Mouse (Mus musculus): Measurements from ENCODE around the gene Ifngr1. TPM values are rescaled to one million over a fixed set of nuclear protein-coding genes. Genes with fewer than 3 reads are reported as not detected.

Ifngr1 gene
- polyA plus RNA-seq, 1 experiment from 2014 or later, result 75.3 TPM

- H3K9ac ChIP-seq (ENCODE audit: low read length), result no peak overlapping the region
- peak overlapping the region; percentile 38 for H3K27ac ChIP-seq (ENCODE audit: low read length)
- H3K4me3 ChIP-seq (replicated peaks; ENCODE audit: low read length), result no peak overlapping the region
- H3K27me3 ChIP-seq (ENCODE audit: control insufficient read depth, insufficient read depth, low read length), result no peaks in the 10 kb centered on the region
- ATAC-seq (ENCODE audit: insufficient read depth, low FRiP score), result no peak
- H3K36me3 ChIP-seq (ENCODE audit: control insufficient read depth, insufficient read depth, low read length), result no peaks in the 10 kb centered on the region
- peaks cover 5% of the 10 kb centered on the region; the same call in 1 of the 2 replicates for H3K4me1 ChIP-seq (ENCODE audit: control insufficient read depth, insufficient read depth, low read length)
- no peaks in the 10 kb centered on the region for H3K9me3 ChIP-seq (replicated peaks; ENCODE audit: control insufficient read depth, low read length)
- WGBS, result 54% methylated on average over 7 of the region's 7 CpGs
- no peak overlapping the region for H3K4me2 ChIP-seq (ENCODE audit: low read depth, low read length)
Observed at GRCm38 (mm10) chr10:19582806-19583430, 8.8 kb upstream of the Ifngr1 start.

GRCm38 (mm10) chr10:19584064-19584463, 7.7 kb upstream of the Ifngr1 start:
- Histone ChIP-seq H3K36me3 (ENCODE audit: control insufficient read depth, insufficient read depth, low read length) (no peaks in the 10 kb centered on the region), H3K4me1 (ENCODE audit: control insufficient read depth, insufficient read depth, low read length) (peaks cover 2% of the 10 kb centered on the region; the same call in 1 of the 2 replicates), H3K27ac (ENCODE audit: low read length) (peak overlapping the region; percentile 51; the same call in 1 of the 2 replicates), H3K4me3 (replicated peaks; ENCODE audit: low read length) (no peak overlapping the region), H3K4me2 (ENCODE audit: low read depth, low read length) (no peak overlapping the region), H3K9ac (ENCODE audit: low read length) (no peak overlapping the region), H3K27me3 (ENCODE audit: control insufficient read depth, insufficient read depth, low read length) (no peaks in the 10 kb centered on the region), H3K9me3 (replicated peaks; ENCODE audit: control insufficient read depth, low read length) (no peaks in the 10 kb centered on the region)
- 78% methylated on average over 2 of the region's 2 CpGs for WGBS
- ATAC-seq (ENCODE audit: insufficient read depth, low FRiP score), result no peak

- ATAC-seq (ENCODE audit: insufficient read depth, low FRiP score), result no peak
- no peak overlapping the region for H3K4me2 ChIP-seq (ENCODE audit: low read depth, low read length)
- H3K4me3 ChIP-seq (replicated peaks; ENCODE audit: low read length), result no peak overlapping the region
- H3K27ac ChIP-seq (ENCODE audit: low read length), result no peak overlapping the region
- 69% methylated on average over 1 of the region's 1 CpGs for WGBS
- no peaks in the 10 kb centered on the region for H3K9me3 ChIP-seq (replicated peaks; ENCODE audit: control insufficient read depth, low read length)
- H3K27me3 ChIP-seq (ENCODE audit: control insufficient read depth, insufficient read depth, low read length), result no peaks in the 10 kb centered on the region
- no peak overlapping the region for H3K9ac ChIP-seq (ENCODE audit: low read length)
- H3K36me3 ChIP-seq (ENCODE audit: control insufficient read depth, insufficient read depth, low read length), result no peaks in the 10 kb centered on the region
- peaks cover 2% of the 10 kb centered on the region; the same call in 1 of the 2 replicates for H3K4me1 ChIP-seq (ENCODE audit: control insufficient read depth, insufficient read depth, low read length)
Observed at GRCm38 (mm10) chr10:19584846-19585245, 6.9 kb upstream of the Ifngr1 start.

- Histone ChIP-seq H3K9ac (ENCODE audit: low read length) (no peak overlapping the region), H3K36me3 (ENCODE audit: control insufficient read depth, insufficient read depth, low read length) (no peaks in the 10 kb centered on the region), H3K4me2 (ENCODE audit: low read depth, low read length) (no peak overlapping the region), H3K27me3 (ENCODE audit: control insufficient read depth, insufficient read depth, low read length) (no peaks in the 10 kb centered on the region), H3K27ac (ENCODE audit: low read length) (no peak overlapping the region), H3K4me3 (replicated peaks; ENCODE audit: low read length) (no peak overlapping the region), H3K9me3 (replicated peaks; ENCODE audit: control insufficient read depth, low read length) (no peaks in the 10 kb centered on the region), H3K4me1 (ENCODE audit: control insufficient read depth, insufficient read depth, low read length) (peaks cover 2% of the 10 kb centered on the region; the same call in 1 of the 2 replicates)
- WGBS, result 79% methylated on average over 5 of the region's 5 CpGs
- ATAC-seq (ENCODE audit: insufficient read depth, low FRiP score), result no peak
Observed at GRCm38 (mm10) chr10:19585860-19586259, 5.9 kb upstream of the Ifngr1 start.

- H3K4me1 ChIP-seq (ENCODE audit: control insufficient read depth, insufficient read depth, low read length), result peaks cover 2% of the 10 kb centered on the region; the same call in 1 of the 2 replicates
- H3K4me2 ChIP-seq (ENCODE audit: low read depth, low read length), result no peak overlapping the region
- no peak overlapping the region for H3K4me3 ChIP-seq (replicated peaks; ENCODE audit: low read length)
- ATAC-seq (ENCODE audit: insufficient read depth, low FRiP score), result no peak
- H3K27ac ChIP-seq (ENCODE audit: low read length), result no peak overlapping the region
- no peaks in the 10 kb centered on the region for H3K36me3 ChIP-seq (ENCODE audit: control insufficient read depth, insufficient read depth, low read length)
- H3K9ac ChIP-seq (ENCODE audit: low read length), result no peak overlapping the region
- 78% methylated on average over 3 of the region's 3 CpGs for WGBS
- H3K9me3 ChIP-seq (replicated peaks; ENCODE audit: control insufficient read depth, low read length), result no peaks in the 10 kb centered on the region
- no peaks in the 10 kb centered on the region for H3K27me3 ChIP-seq (ENCODE audit: control insufficient read depth, insufficient read depth, low read length)
Observed at GRCm38 (mm10) chr10:19587281-19587680, 4.5 kb upstream of the Ifngr1 start.

- Histone ChIP-seq H3K9ac (ENCODE audit: low read length) (no peak overlapping the region), H3K27ac (ENCODE audit: low read length) (no peak overlapping the region), H3K4me1 (ENCODE audit: control insufficient read depth, insufficient read depth, low read length) (peaks cover 13% of the 10 kb centered on the region), H3K36me3 (ENCODE audit: control insufficient read depth, insufficient read depth, low read length) (no peaks in the 10 kb centered on the region), H3K9me3 (replicated peaks; ENCODE audit: control insufficient read depth, low read length) (no peaks in the 10 kb centered on the region), H3K4me3 (replicated peaks; ENCODE audit: low read length) (no peak overlapping the region), H3K4me2 (ENCODE audit: low read depth, low read length) (no peak overlapping the region), H3K27me3 (ENCODE audit: control insufficient read depth, insufficient read depth, low read length) (no peaks in the 10 kb centered on the region)
- WGBS, result 76% methylated on average over 12 of the region's 12 CpGs
- no peak for ATAC-seq (ENCODE audit: insufficient read depth, low FRiP score)
Observed at GRCm38 (mm10) chr10:19589626-19590025, 2.1 kb upstream of the Ifngr1 start.

- WGBS, result 26% methylated on average over 6 of the region's 6 CpGs
Observed at GRCm38 (mm10) chr10:19591286-19591640, 486 bp upstream of the Ifngr1 start.

GRCm38 (mm10) chr10:19592556-19592955, 807 bp downstream of the Ifngr1 start:
- no peak for ATAC-seq (ENCODE audit: insufficient read depth, low FRiP score)
- WGBS, result 2% methylated on average over 3 of the region's 3 CpGs
- Histone ChIP-seq H3K9ac (ENCODE audit: low read length) (peak overlapping the region; percentile 86), H3K4me1 (ENCODE audit: control insufficient read depth, insufficient read depth, low read length) (peaks cover 15% of the 10 kb centered on the region), H3K9me3 (replicated peaks; ENCODE audit: control insufficient read depth, low read length) (no peaks in the 10 kb centered on the region), H3K36me3 (ENCODE audit: control insufficient read depth, insufficient read depth, low read length) (no peaks in the 10 kb centered on the region), H3K27me3 (ENCODE audit: control insufficient read depth, insufficient read depth, low read length) (no peaks in the 10 kb centered on the region), H3K4me2 (ENCODE audit: low read depth, low read length) (peak overlapping the region; percentile 83), H3K27ac (ENCODE audit: low read length) (peak overlapping the region; percentile 87), H3K4me3 (replicated peaks; ENCODE audit: low read length) (peak overlapping the region; percentile 72)

More at GRCm38 (mm10) chr10:19591286-19591640, 486 bp upstream of the Ifngr1 start:
- Histone ChIP-seq H3K36me3 (ENCODE audit: control insufficient read depth, insufficient read depth, low read length) (no peaks in the 10 kb centered on the region), H3K27me3 (ENCODE audit: control insufficient read depth, insufficient read depth, low read length) (no peaks in the 10 kb centered on the region), H3K27ac (ENCODE audit: low read length) (peak overlapping the region; percentile 61), H3K9me3 (replicated peaks; ENCODE audit: control insufficient read depth, low read length) (no peaks in the 10 kb centered on the region), H3K4me2 (ENCODE audit: low read depth, low read length) (peak overlapping the region; percentile 83), H3K4me3 (replicated peaks; ENCODE audit: low read length) (peak overlapping the region; percentile 72), H3K9ac (ENCODE audit: low read length) (peak overlapping the region; percentile 29), H3K4me1 (ENCODE audit: control insufficient read depth, insufficient read depth, low read length) (peaks cover 15% of the 10 kb centered on the region)
- ATAC-seq (ENCODE audit: insufficient read depth, low FRiP score), result no peak

- peak overlapping the region; percentile 21 for H3K4me3 ChIP-seq (replicated peaks; ENCODE audit: low read length)
- H3K4me2 ChIP-seq (ENCODE audit: low read depth, low read length), result peak overlapping the region; percentile 83; the same call in 1 of the 2 replicates
- H3K9me3 ChIP-seq (replicated peaks; ENCODE audit: control insufficient read depth, low read length), result no peaks in the 10 kb centered on the region
- WGBS, result 78% methylated on average over 3 of the region's 3 CpGs
- no peak for ATAC-seq (ENCODE audit: insufficient read depth, low FRiP score)
- no peak overlapping the region for H3K27ac ChIP-seq (ENCODE audit: low read length)
- H3K27me3 ChIP-seq (ENCODE audit: control insufficient read depth, insufficient read depth, low read length), result no peaks in the 10 kb centered on the region
- peaks cover 15% of the 10 kb centered on the region for H3K4me1 ChIP-seq (ENCODE audit: control insufficient read depth, insufficient read depth, low read length)
- H3K9ac ChIP-seq (ENCODE audit: low read length), result peak overlapping the region; percentile 44; the same call in 1 of the 2 replicates
- H3K36me3 ChIP-seq (ENCODE audit: control insufficient read depth, insufficient read depth, low read length), result no peaks in the 10 kb centered on the region
Observed at GRCm38 (mm10) chr10:19593296-19593695, 1.5 kb downstream of the Ifngr1 start.
